ENCODE assay signal across 9 mouse cellular contexts in the genomic region with DNA sequence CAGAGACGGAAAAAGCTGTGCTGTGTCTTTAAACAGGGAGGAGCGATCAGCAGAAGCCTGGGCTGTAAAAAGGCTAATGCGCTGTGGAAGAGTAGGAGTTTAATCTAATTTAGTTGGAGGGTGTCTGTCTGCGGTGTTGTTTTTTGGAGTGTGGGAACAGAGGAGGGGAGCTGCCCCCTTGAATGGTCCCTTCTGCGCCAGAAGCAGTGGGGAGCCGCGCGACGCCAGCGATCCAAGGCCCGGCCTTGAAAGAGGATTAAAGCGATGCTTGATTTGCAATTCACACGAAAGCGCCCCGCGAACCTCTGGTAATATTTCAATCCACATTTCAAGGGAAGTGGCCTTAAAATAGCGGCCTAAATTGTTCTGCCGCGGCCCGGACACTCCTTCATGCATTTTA. TPM values are rescaled to one million over a fixed set of nuclear protein-coding genes. Genes with fewer than 3 reads are reported as not detected.
DNase-seq lines count a peak whose midpoint lies in the region; ATAC-seq and TF ChIP-seq lines count a peak whose summit lies in the region.
"Had no signal": no experiment of that assay in that cellular context is flagged by ENCODE, and none has a peak within 500 bp of the region (broad histone marks: within the 10 kb centered on the region; RNA-seq: fewer than 3 reads in every experiment).

No protein-coding gene starts in this region.

- ATAC-seq in kidney, embryonic 15.5 days (replicated peaks; ENCODE audit: low FRiP score) = no peak
- peak; percentile 25; the same call in 1 of the 2 replicates for ATAC-seq in hindbrain, embryonic 11.5 days (ENCODE audit: low FRiP score)
- no peak for ATAC-seq in midbrain, postnatal 0 days (ENCODE audit: low FRiP score)

- no peak for TF ChIP-seq CTCF in midbrain, postnatal 0 days (IDR thresholded peaks at IDR 0.05)

- no peak overlapping the region for H3K27ac ChIP-seq in kidney, embryonic 15.5 days
- H3K27ac ChIP-seq in hindbrain, embryonic 11.5 days (ENCODE audit: low read depth, low read length) = peak overlapping the region; percentile 79
- no peak overlapping the region for H3K27ac ChIP-seq in midbrain, postnatal 0 days (ENCODE audit: low read depth, low read length)
- H3K27ac ChIP-seq: macrophage had no signal

- peak overlapping the region; percentile 30 for H3K4me3 ChIP-seq in kidney, embryonic 15.5 days (replicated peaks)
- H3K4me3 ChIP-seq in hindbrain, embryonic 11.5 days (ENCODE audit: low read depth, low read length) = peak overlapping the region; percentile 30
- H3K4me3 ChIP-seq in midbrain, postnatal 0 days (ENCODE audit: low read depth, low read length) = peak overlapping the region; percentile 33

- peaks cover 49% of the 10 kb centered on the region for H3K4me1 ChIP-seq in kidney, embryonic 15.5 days
- 0 out of 2 replicates have a peak, but pooled peaks cover 4% of the 10 kb centered on the region for H3K4me1 ChIP-seq in hindbrain, embryonic 11.5 days (replicated peaks; ENCODE audit: control insufficient read depth, insufficient read depth, low read length)
- 0 out of 2 replicates have a peak, but pooled peaks cover 3% of the 10 kb centered on the region for H3K4me1 ChIP-seq in midbrain, postnatal 0 days (ENCODE audit: insufficient read depth, low read length)

- no peaks in the 10 kb centered on the region for H3K9me3 ChIP-seq in kidney, embryonic 15.5 days (replicated peaks)
- H3K9me3 ChIP-seq in hindbrain, embryonic 11.5 days (ENCODE audit: control insufficient read depth, low read length) = no peaks in the 10 kb centered on the region
- no peaks in the 10 kb centered on the region for H3K9me3 ChIP-seq in midbrain, postnatal 0 days (ENCODE audit: low read length)

- H3K4me2 ChIP-seq in kidney, embryonic 15.5 days = peak overlapping the region; percentile 62
- peak overlapping the region; percentile 37 for H3K4me2 ChIP-seq in hindbrain, embryonic 11.5 days (replicated peaks; ENCODE audit: low read depth, low read length)
- H3K4me2 ChIP-seq in midbrain, postnatal 0 days (ENCODE audit: low read depth, low read length, poor library complexity, severe bottlenecking) = peak overlapping the region; percentile 57

- 2% methylated on average over 20 of the region's 20 CpGs for WGBS in kidney, embryonic 15.5 days
- under 1% methylated on average over 20 of the region's 20 CpGs for WGBS in hindbrain, embryonic 11.5 days
- 2% methylated on average over 20 of the region's 20 CpGs for WGBS in midbrain, postnatal 0 days

- no peaks in the 10 kb centered on the region for H3K36me3 ChIP-seq in kidney, embryonic 15.5 days
- no peaks in the 10 kb centered on the region for H3K36me3 ChIP-seq in hindbrain, embryonic 11.5 days (ENCODE audit: control insufficient read depth, insufficient read depth, low read length)
- H3K36me3 ChIP-seq in midbrain, postnatal 0 days (ENCODE audit: insufficient read depth, low read length) = no peaks in the 10 kb centered on the region

- no peak for DNase-seq in kidney, adult 18-20 months
- DNase-seq in embryo, embryonic 11 days = peak; percentile 79
- DNase-seq in hindbrain, embryonic 11.5 days (ENCODE audit: low spot score) = peak; percentile 71
- peak; percentile 62 for DNase-seq in midbrain, postnatal 0 days (ENCODE audit: low spot score)
- no peak for DNase-seq in frontal cortex, postnatal 36 days (ENCODE audit: low spot score in 2 of 2)
- no peak for DNase-seq in right cerebral cortex, postnatal 36 days (ENCODE audit: low spot score in 2 of 2)
- DNase-seq in cerebellum, adult 9-10 months = no peak

- peaks cover 71% of the 10 kb centered on the region for H3K27me3 ChIP-seq in kidney, embryonic 15.5 days
- H3K27me3 ChIP-seq in hindbrain, embryonic 11.5 days (ENCODE audit: control insufficient read depth, insufficient read depth, low read length) = no peaks in the 10 kb centered on the region
- peaks cover 14% of the 10 kb centered on the region for H3K27me3 ChIP-seq in midbrain, postnatal 0 days (ENCODE audit: insufficient read depth, low read length)

- no peak overlapping the region for H3K9ac ChIP-seq in kidney, embryonic 15.5 days
- peak overlapping the region; percentile 42; the same call in 1 of the 2 replicates for H3K9ac ChIP-seq in hindbrain, embryonic 11.5 days (ENCODE audit: low read depth, low read length)
- H3K9ac ChIP-seq in midbrain, postnatal 0 days (replicated peaks; ENCODE audit: low read length, poor library complexity, severe bottlenecking) = peak overlapping the region; percentile 30; the same call in 1 of the 2 replicates

RNA-seq across cellular contexts. Expression of a gene that starts 3.8 kb away (rescaled TPM):
- polyA plus RNA-seq in kidney, embryonic 15.5 days (2015; fragmentation: Nextera tagmentation; extraction: Ambion mirVana) = 2.2 and 2.4 TPM in 2 replicates
- 17.8 and 19.3 TPM in 2 replicates for polyA plus RNA-seq in hindbrain, embryonic 11.5 days (2014; fragmentation: Nextera tagmentation; extraction: Ambion mirVana)
- total RNA-seq in midbrain, postnatal 0 days (2014; rRNA removed) = 19.6 and 20.8 TPM in 2 replicates
- polyA plus RNA-seq in midbrain, postnatal 0 days (2015; fragmentation: Nextera tagmentation; extraction: Ambion mirVana) = 2.7 and 3.3 TPM in 2 replicates
- polyA plus RNA-seq: macrophage had no signal

Comparison
In these comparisons a context has a peak if more than half of its experiments do, and no peak if none do; other contexts are left out.
1. DNase-seq: peak in embryo, embryonic 11 days (single experiment), hindbrain, embryonic 11.5 days (single experiment) and midbrain, postnatal 0 days (single experiment); none in kidney, adult 18-20 months (single experiment), frontal cortex, postnatal 36 days (0 of 2), right cerebral cortex, postnatal 36 days (0 of 2) and cerebellum, adult 9-10 months (single experiment).
2. Peak in every context shown above with its lines, with median percentiles within 50 percentile points of each other: H3K4me2 ChIP-seq and H3K4me3 ChIP-seq.